Mouse (Mus musculus) heart, postnatal 0 days (tissue): ENCODE results near the gene Crip1. TPM values are rescaled to one million over a fixed set of nuclear protein-coding genes. Genes with fewer than 3 reads are reported as not detected.

Experiments used
- ATAC-seq: fragments of 200-750 bp; cut with Nextera tagmentation; 2 replicates; pipeline ENCODE4 v1.8.0; 2017; ENCODE audit warnings: low read depth, moderate number of reproducible peaks, moderate library complexity; ENCODE audit not compliant: insufficient read depth
- DNase-seq: peaks from one replicate; pipeline ENCODE4 v3.0.0-alpha.2; 2016; ENCODE audit warnings: low spot score
- H3K27ac ChIP-seq: fragments of 300-500 bp; sonication (generic); 2 replicates; pipeline ENCODE4 v1.5.1; 2014; ENCODE audit warnings: low read depth, mild to moderate bottlenecking
- H3K27me3 ChIP-seq: fragments of 300-500 bp; sonication (generic); 2 replicates; pipeline ENCODE4 v1.6.1; 2014; ENCODE audit warnings: low read length, mixed read lengths; ENCODE audit not compliant: control insufficient read depth, insufficient read depth
- H3K36me3 ChIP-seq: fragments of 300-500 bp; sonication (generic); replicated peaks from 2 replicates; pipeline ENCODE4 v1.6.1; 2014; ENCODE audit warnings: low read length, mixed read lengths; ENCODE audit not compliant: control insufficient read depth, insufficient read depth
- H3K4me1 ChIP-seq: fragments of 300-500 bp; sonication (generic); 2 replicates; pipeline ENCODE4 v1.6.1; 2014; ENCODE audit warnings: antibody characterized with exemption; ENCODE audit not compliant: control insufficient read depth, insufficient read depth
- H3K4me2 ChIP-seq: fragments of 300-500 bp; sonication (generic); 2 replicates; pipeline ENCODE4 v1.6.1; 2014; ENCODE audit warnings: low read depth, mild to moderate bottlenecking, low read length, moderate library complexity
- H3K4me3 ChIP-seq: fragments of 300-500 bp; sonication (generic); 2 replicates; pipeline ENCODE4 v1.5.1; 2014; ENCODE audit warnings: low read depth, low read length
- H3K9ac ChIP-seq: fragments of 300-500 bp; sonication (generic); replicated peaks from 2 replicates; pipeline ENCODE4 v1.6.1; 2014; ENCODE audit warnings: low read depth, low read length, mixed read lengths
- H3K9me3 ChIP-seq: fragments of 300-500 bp; sonication (generic); replicated peaks from 2 replicates; pipeline ENCODE4 v1.6.1; 2016; ENCODE audit warnings: low read length; ENCODE audit not compliant: control insufficient read depth
- CTCF ChIP-seq: IDR thresholded peaks from 2 replicates; pipeline ENCODE4 v1.5.1; 2016; ENCODE audit warnings: antibody characterized with exemption, control low read depth, low read depth
- EP300 ChIP-seq: IDR thresholded peaks from 2 replicates; pipeline ENCODE4 v1.6.1; 2016; ENCODE audit warnings: antibody characterized with exemption, low read depth
- WGBS: fragments of 180-500 bp; shearing (Covaris S2); extraction: QIAGEN DNeasy Blood & Tissue Kit; methylation state at CpG from one replicate; pipeline ENCODE4 v1.1.7; 2014; 5-methylcytosine and 5-hydroxymethylcytosine counted together
- polyA plus RNA-seq: library from polyadenylated mRNA; unstranded; fragments of >200 nt; fragmentation: Nextera tagmentation; extraction: Ambion mirVana; gene quantifications from 2 replicates; pipeline ENCODE4 v1.2.1, GENCODE M21; 2015
- total RNA-seq: library from RNA; depleted of rRNA; stranded (reverse); fragments of >200 nt; gene quantifications from 2 replicates; pipeline ENCODE4 v1.2.3, GENCODE M21; 2014; ENCODE audit warnings: low replicate concordance

Gene Crip1
- total and polyA plus RNA-seq, 2 experiments from 2014 or later = 286 to 831 TPM

DNA sequence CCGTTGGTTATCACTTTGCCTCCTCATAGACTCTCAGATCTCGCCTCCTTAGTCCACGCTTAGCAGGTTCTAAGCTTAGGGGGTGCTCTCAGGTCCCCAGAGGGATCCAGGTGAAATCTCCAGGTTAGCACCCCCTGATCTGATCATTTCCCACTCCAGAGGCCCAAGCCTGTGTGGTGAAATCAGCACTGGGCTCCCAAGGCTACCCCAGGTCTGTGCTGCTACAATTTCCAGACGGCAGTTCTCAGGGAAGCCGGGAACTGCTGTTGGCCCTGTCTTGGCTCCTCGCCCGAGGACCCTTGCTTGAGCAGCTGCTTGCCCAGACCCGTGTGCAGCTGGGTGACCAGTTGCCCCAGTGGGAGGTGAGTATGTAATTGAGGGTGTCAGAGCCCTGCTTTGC, 10.9 kb downstream of the Crip1 start:
- H3K4me3 ChIP-seq = peak overlapping the region; percentile 58
- 38% methylated on average over 8 of the region's 8 CpGs for WGBS

DNA sequence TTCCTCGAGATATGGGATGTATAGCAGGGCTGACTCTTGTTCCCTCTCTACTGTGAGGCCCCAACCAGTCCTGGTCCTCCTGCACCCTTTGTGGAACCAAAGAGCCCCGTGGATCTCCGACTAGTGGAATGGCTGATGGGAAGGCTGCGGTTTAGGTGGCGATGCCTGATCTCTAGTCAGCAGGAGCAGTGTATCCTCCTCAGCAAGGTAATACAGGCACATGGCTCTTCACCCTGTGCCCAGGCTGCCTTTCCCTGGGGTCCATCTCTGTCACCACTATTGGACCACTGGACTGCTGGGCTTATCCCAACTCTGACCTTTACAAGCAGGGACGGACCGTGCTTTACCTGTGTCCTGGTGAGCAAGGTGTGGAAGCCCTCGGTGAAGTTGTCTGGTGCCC, 11.4 kb downstream of the Crip1 start:
- WGBS = 88% methylated on average over 8 of the region's 8 CpGs
- peaks cover 21% of the 10 kb centered on the region for H3K4me1 ChIP-seq
- TF ChIP-seq EP300 = no peak
- TF ChIP-seq CTCF = no peak
- H3K27me3 ChIP-seq = no peaks in the 10 kb centered on the region
- no peaks in the 10 kb centered on the region for H3K9me3 ChIP-seq
- no peak overlapping the region for H3K27ac ChIP-seq
- 0 out of 2 replicates have a peak overlapping the region, but pooled peaks have one; percentile 90 for H3K4me2 ChIP-seq
- DNase-seq (no peak), ATAC-seq (no peak)
- H3K4me3 ChIP-seq = no peak overlapping the region
- no peak overlapping the region for H3K9ac ChIP-seq
- H3K36me3 ChIP-seq = peaks cover 11% of the 10 kb centered on the region; the same call in 1 of the 2 replicates

More for the DNA sequence above, 10.9 kb downstream of the Crip1 start:
- Histone ChIP-seq H3K4me2 (peak overlapping the region; percentile 90), H3K4me1 (peaks cover 21% of the 10 kb centered on the region), H3K36me3 (peaks cover 8% of the 10 kb centered on the region; the same call in 1 of the 2 replicates), H3K27ac (no peak overlapping the region), H3K27me3 (no peaks in the 10 kb centered on the region), H3K9ac (0 out of 2 replicates have a peak overlapping the region, but pooled peaks have one; percentile 51), H3K9me3 (no peaks in the 10 kb centered on the region)
- TF ChIP-seq EP300 = no peak
- TF ChIP-seq CTCF = no peak
- no peak for ATAC-seq
- DNase-seq = peak; percentile 3

DNA sequence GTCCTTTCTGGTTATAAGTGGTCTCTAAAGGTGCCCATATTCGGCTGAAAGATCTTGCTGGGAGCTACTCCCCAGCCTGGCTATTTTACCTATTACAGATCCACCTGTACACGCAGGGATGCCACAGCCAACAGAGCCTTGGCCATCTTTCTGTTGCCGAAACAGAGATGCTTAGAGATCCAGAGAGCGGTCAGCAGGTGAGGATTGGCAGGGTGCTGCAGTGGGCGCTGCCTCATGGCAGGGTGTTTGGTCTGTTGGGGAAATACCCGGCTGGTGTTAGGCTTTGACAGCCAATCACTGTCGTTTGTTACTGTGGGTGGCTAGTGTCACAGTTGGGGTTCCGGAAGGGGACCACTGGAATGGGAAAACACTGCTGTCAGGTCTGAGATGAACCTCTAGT, 11.9 kb downstream of the Crip1 start:
- H3K36me3 ChIP-seq = peaks cover 14% of the 10 kb centered on the region; the same call in 1 of the 2 replicates
- WGBS = 92% methylated on average over 8 of the region's 8 CpGs
- H3K9me3 ChIP-seq = no peaks in the 10 kb centered on the region
- no peak for ATAC-seq
- H3K27me3 ChIP-seq = no peaks in the 10 kb centered on the region
- no peak overlapping the region for H3K27ac ChIP-seq
- no peak for DNase-seq
- TF ChIP-seq CTCF (no peak), EP300 (no peak)
- no peak overlapping the region for H3K4me3 ChIP-seq
- H3K9ac ChIP-seq = no peak overlapping the region
- no peak overlapping the region for H3K4me2 ChIP-seq
- H3K4me1 ChIP-seq = peaks cover 18% of the 10 kb centered on the region

DNA sequence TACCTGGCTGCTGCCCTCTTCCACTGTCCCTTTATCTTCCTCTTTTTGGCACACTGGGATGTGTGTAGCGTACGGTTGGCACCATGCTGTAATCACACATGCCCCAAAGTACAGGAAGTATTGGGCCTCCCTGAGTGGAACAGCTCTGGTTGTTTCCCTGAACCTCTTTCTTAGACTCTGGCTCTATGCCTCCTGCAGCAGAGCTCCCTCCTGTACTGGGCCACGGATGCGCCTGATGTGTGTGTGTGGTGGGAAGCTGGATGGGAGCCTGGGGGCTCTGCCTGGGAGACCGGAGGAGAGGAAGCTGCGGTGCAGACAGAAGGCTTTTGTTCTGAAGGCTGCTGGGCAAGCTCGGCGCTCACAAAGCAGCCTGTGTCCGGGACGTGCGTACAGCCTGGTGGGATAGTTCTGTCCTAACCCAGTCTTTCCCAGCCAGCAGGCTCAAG, 17.5 kb downstream of the Crip1 start:
- Histone ChIP-seq H3K4me3 (no peak overlapping the region), H3K4me2 (no peak overlapping the region), H3K9ac (no peak overlapping the region), H3K27ac (no peak overlapping the region), H3K4me1 (no peaks in the 10 kb centered on the region), H3K27me3 (no peaks in the 10 kb centered on the region), H3K36me3 (peaks cover 7% of the 10 kb centered on the region; the same call in 1 of the 2 replicates), H3K9me3 (no peaks in the 10 kb centered on the region)
- peak; percentile 10; the same call in 1 of the 2 replicates for ATAC-seq
- DNase-seq = no peak
- 78% methylated on average over 11 of the region's 11 CpGs for WGBS
- TF ChIP-seq EP300 = no peak
- TF ChIP-seq CTCF = no peak

DNA sequence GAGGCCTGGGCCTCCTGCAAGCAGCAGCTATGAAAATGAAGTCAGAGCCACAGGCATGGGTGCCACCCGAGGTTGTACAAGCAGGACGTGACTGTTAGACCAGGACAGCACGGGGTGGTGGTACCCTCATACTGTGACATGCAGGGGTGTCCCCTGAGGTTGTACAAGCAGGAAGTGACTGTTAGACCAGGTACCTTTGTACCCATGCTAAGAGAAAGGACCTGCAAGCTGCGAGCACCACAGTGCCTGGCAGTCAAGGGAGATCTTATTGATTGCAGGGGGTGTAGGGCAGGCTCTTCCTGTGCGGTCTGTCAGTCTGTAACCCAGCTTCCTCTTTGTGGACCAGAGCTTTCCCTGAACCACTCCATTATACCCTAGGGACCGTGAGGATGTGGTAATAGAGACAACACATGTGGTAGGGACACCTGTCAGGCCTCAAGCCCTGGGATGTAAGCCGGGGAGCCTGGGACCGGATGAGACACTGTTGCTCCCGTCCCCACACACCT, 22.0 kb downstream of the Crip1 start:
- 74% methylated on average over 9 of the region's 9 CpGs for WGBS
- no peak for DNase-seq
- ATAC-seq = no peak
- Histone ChIP-seq H3K9ac (no peak overlapping the region), H3K4me2 (no peak overlapping the region), H3K4me1 (no peaks in the 10 kb centered on the region), H3K9me3 (no peaks in the 10 kb centered on the region), H3K36me3 (no peaks in the 10 kb centered on the region), H3K27ac (no peak overlapping the region), H3K27me3 (no peaks in the 10 kb centered on the region), H3K4me3 (no peak overlapping the region)
- TF ChIP-seq EP300 = no peak
- no peak for TF ChIP-seq CTCF
